Mouse (Mus musculus): ENCODE results near the gene Pip5kl1. TPM values are rescaled to one million over a fixed set of nuclear protein-coding genes. Genes with fewer than 3 reads are reported as not detected.

The Pip5kl1 gene
- total RNA-seq, 2 experiments from 2014 or later, result not detected

DNA sequence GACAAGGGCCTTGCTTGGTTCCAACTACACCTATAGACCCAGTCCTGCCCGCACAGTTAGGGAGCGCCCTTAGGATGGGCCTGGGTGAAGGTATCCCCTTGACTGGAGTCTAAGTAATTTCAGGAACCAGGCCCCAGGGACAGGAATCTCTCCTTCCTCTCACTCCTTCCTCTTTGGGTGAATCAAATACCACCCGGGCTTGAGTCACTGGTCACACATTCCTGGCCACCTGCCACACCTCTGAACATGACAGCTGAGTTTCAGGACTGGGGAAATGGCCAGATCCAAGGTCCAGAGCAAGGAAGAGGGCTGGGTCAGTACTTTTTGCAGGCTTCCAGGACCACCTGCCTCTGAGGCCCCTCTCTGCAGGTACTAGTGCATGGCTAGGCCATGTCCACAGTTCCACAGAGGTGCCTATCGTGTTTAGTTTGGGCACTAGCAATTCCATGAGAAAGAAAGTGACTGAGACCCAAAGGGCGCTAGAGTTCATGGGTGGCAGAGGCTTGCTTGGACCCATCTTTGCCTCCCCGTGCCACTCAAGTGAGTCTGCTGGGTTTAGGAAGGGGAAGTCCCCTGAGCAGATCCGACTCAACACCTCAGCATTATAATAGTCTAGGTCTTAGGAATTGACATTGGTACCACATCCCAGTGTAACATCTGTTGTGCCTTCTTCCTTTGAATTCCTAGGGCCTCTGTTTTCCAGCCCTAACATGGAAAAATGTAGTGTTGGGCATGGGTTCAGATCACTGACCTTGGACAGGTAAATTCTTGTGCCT is 26.4 kb upstream of the Pip5kl1 start:
- DNase-seq (ENCODE audit: low spot score), result peak; percentile 72

DNA sequence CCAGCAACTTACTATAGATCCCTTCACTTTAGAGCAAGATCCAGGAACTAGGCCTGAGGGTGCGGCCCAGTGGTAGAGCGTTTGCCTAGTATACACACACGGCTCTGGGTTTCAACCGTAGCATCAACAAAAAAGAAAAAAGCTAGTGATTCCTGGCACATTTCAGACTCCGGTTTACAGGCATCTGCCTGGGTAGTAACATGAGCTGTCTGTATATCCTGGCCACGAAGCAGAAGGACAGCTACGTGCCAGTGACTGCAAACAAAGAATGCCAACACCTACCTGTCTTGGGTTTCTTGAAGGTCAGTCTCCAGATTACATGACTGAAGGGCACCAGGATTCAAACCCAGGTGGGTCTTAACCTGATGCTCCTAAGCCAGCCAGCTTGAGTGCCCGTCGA is 25.4 kb upstream of the Pip5kl1 start:
- no peak for DNase-seq (ENCODE audit: low spot score)

DNA sequence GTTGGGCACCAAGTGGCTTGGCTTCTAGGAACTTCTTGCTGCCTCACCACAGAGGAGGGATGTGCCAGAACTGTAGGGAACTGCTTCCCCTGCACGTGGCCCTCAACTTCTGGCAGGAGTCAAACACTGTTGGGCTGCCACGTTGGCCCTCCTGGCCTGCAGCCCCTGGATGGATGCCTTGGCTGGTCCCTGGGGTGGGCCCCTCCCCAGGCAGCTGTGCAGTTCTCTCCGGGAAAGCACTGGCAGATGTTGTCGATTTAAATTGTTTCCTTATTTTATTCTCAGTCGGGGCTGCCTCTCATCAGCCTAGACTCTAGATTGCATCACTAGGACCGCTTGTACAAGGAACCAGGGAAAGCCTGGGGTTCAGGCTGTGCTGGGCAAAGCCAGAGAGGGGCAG is 24.8 kb upstream of the Pip5kl1 start:
- peak; percentile 88 for DNase-seq (ENCODE audit: low spot score)

DNA sequence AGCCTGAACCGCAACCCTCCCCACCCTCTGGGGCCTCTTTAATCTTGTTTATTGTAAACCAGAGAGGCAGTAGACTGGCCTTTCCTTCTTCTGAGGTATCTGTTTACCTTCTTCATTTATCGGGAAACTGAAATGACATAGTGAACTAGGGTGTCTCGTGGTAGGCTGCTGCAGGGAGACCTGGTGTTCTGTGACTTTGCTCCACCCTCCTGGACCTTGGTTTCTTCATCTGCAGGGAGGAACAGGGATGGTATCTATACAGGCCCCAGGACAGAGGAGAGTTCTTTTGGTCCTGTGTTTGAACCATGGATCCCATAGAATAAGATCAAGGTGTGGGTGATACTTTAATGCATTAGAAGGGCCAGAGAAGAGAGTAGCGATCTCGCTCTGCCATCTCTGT is 23.4 kb upstream of the Pip5kl1 start:
- no peak for DNase-seq (ENCODE audit: low spot score)

DNA sequence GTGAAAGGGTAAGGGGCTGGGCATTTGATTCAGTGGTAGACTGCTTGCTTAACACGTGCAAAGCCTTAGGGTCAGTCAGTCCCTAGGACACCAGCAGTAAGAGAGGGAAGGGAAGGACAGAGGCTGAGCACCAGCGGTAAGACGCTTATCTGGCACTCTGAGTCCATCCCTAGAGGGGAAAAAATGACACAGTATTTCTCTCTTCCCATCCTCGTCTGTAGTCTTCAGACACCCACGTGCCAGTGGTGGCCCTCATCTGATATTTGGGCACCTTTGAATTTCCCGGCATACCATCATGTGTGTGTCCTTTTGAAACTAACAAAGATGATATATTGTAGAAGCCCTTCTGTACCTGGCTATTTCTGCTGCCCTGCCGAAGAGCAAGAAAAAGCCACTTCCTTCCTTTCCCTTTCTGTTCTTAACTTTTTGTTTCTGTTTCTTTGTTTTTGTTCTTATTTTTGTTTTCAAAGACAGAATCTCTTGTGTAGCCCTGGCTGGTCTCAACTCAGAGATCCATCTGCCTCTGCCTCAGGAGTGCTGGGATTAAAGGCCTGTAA is 20.9 kb upstream of the Pip5kl1 start:
- no peak for DNase-seq (ENCODE audit: low spot score)

DNA sequence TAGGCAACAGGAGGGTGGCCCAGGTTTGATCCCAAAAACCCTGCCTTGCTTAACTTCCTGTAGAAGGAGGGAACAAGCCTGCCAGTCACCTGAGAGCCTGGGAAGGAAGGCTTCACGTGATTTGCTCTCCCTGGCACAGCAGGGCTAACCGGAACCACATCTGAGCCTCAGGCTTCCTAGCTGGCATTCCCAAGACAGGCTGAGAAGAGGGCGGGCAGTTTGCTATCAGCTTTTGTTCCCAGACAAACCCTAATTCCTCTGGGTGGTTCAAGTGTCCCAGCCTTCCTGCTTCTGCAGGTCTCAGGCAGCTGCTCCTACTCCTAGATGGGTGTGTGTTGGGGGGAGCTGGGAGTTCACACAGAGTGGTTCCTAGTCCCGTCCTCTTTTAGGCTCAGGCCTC is 19.1 kb upstream of the Pip5kl1 start:
- no peak for DNase-seq (ENCODE audit: low spot score)

DNA sequence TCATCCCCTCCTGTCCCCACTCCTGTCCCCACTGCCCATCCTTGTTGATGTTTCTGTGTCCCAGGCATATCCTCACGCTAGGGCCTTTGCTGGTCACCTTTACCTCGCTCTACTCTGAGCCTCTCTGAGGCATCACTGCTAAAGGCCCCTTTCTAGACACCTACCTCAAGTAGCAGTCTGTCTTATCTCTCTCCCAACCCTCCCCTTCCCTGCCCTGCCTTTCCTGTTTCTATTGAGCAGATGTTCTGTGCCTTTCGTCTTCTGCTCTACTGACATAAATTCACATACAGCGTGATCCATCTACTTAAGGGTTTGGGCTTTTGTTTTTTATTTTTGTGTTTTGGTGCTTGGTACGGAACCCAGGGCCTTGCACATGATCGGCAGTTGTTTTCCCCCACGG is 18.6 kb upstream of the Pip5kl1 start:
- DNase-seq (ENCODE audit: low spot score), result no peak

DNA sequence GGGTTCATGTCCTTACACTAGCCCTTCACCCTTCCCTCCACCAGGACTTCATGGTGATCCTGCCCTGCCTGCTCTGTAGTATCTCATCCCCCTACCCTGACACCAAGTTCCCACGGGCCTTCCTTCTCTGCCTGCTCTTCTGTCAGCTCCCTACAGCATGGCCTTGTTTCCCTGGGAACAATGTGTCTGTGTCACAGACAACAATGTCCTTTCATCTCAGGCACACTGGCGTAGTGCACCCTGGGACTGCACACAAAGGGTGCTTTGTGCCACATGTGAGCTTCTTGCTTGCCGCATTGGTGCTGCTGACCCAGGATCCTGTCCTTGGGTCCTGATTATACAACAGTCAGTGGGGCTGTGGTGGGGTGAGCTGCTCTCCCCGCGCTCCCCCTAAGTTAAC is 15.0 kb upstream of the Pip5kl1 start:
- no peak for DNase-seq (ENCODE audit: low spot score)

DNA sequence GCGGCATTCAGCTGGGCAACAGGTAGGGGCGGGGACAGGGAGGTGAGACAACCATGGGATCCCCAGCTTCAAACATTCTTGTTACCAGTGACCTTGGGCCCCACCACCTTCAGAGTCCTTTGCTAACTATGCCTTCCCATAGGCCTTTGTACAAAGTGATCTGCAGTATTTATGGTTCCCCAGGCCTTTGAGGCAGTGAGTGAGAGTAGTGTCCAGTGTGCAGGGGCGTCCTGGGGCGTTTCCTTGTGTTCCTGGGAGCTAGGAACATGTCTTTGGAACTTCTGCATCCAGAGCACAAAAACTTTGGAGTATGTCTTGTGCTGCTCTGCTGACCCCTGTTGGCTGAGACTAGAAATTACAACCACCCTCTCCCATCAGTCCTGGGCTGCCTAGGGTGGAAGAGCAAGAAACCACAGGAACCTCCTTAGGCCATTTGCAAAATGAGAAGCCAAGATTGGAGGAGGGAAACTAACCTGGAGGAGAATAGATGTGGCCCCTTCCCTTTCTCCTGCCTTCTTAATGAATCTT is 8.0 kb upstream of the Pip5kl1 start:
- DNase-seq (ENCODE audit: low spot score), result peak; percentile 81

- DNase-seq (ENCODE audit: low spot score), result peak; percentile 53
Observed at GRCm38 (mm10) chr2:32568149-32568548, 6.4 kb upstream of the Pip5kl1 start.

DNA sequence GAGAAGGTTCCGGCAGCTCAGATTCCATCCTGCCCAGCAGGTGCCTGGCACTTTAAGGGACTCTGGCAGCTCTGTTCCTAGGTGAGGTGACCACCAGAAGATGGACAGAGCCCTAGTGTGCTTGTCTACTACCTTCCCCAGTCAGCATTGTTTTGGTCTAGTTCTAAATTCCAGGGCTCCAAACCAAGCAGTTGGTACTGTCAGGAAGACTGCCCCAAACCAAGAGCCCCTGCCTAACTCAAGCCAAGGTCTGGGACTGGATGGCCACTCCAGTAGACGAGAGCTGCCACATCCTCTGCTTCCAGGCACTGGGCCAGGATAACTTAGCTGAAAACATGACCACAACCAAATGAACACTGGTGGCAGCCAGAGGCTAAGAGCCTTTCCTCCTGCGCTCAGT is 5.7 kb upstream of the Pip5kl1 start:
- DNase-seq (ENCODE audit: low spot score), result no peak

- peak; percentile 93 for DNase-seq (ENCODE audit: low spot score)
Observed at GRCm38 (mm10) chr2:32570698-32571494, 3.7 kb upstream of the Pip5kl1 start, which contains the start of gene Dpm2. Gene Dpm2, plus strand, starts transcription at chr2:32570858.

GRCm38 (mm10) chr2:32572196-32572595 is 2.4 kb upstream of the Pip5kl1 start:
- no peak for DNase-seq (ENCODE audit: low spot score)

- DNase-seq (ENCODE audit: low spot score), result peak; percentile 40
Observed at GRCm38 (mm10) chr2:32574901-32575585, 446 bp downstream of the Pip5kl1 start.

DNA sequence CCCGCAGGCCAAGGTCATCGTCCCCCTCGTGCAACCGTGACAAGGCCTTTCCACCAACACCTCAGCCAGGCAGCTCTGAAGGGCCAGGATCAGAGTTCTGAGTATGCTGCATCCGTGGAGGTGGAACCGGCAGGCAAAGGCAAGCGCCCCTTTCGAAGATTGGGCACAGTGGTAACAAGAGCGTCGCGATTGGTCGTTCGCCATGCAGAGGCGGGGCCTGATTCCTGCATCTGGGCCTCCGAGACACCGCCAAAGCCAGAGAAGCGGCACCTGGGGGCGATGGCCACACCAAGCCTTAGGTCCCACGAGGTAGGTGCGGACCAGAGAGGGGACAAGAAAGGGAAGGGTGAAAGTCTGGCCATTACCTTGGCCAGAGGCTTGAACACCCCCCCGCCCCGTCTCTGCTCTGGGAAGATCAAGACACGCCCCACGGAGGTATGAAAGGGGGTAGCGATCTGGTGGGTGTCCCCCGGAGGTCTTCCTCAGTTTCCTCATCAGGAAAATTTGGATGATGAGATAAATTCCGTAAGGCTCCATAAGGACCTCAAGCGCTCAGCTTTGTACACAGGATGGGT is 1.1 kb downstream of the Pip5kl1 start, which contains the start of gene 9430097D07Rik:
Gene 9430097D07Rik, minus strand, starts transcription at position 99 of the 575 bp plus-strand sequence.
- no peak for DNase-seq (ENCODE audit: low spot score)

- DNase-seq (ENCODE audit: low spot score), result no peak
Observed at GRCm38 (mm10) chr2:32576532-32576931, 1.9 kb downstream of the Pip5kl1 start.

- no peak for DNase-seq (ENCODE audit: low spot score)
Observed at GRCm38 (mm10) chr2:32578146-32579046, 3.8 kb downstream of the Pip5kl1 start.

- DNase-seq (ENCODE audit: low spot score), result no peak
Observed at GRCm38 (mm10) chr2:32581450-32582095, 7.0 kb downstream of the Pip5kl1 start.

Measured in gastrocnemius, adult 18-20 months (tissue).